Mouse (Mus musculus): ENCODE data around the gene Adamtsl2. TPM values are rescaled to one million over a fixed set of nuclear protein-coding genes. Genes with fewer than 3 reads are reported as not detected.

Adamtsl2 gene
- polyA plus RNA-seq, 1 experiment from 2014 or later = 3.8 TPM

- WGBS = 45% methylated on average over 1 of the region's 1 CpGs
- H3K9ac ChIP-seq = no peak overlapping the region
- H3K9me3 ChIP-seq (replicated peaks) = no peaks in the 10 kb centered on the region
- ATAC-seq (ENCODE audit: insufficient number of reproducible peaks, low FRiP score, low TSS enrichment, low read depth) = no peak
- no peaks in the 10 kb centered on the region for H3K27me3 ChIP-seq
- no peak overlapping the region for H3K4me3 ChIP-seq (replicated peaks)
- H3K4me2 ChIP-seq (replicated peaks) = no peak overlapping the region
- H3K27ac ChIP-seq (replicated peaks) = no peak overlapping the region
- no peaks in the 10 kb centered on the region for H3K36me3 ChIP-seq
- peaks cover 22% of the 10 kb centered on the region for H3K4me1 ChIP-seq
Observed at GRCm38 (mm10) chr2:27089238-27089637, 10.1 kb downstream of the Adamtsl2 start.

GRCm38 (mm10) chr2:27095178-27095577, 16.0 kb downstream of the Adamtsl2 start:
- no peak overlapping the region for H3K27ac ChIP-seq (replicated peaks)
- no peak overlapping the region for H3K9ac ChIP-seq
- ATAC-seq (ENCODE audit: insufficient number of reproducible peaks, low FRiP score, low TSS enrichment, low read depth) = no peak
- no peaks in the 10 kb centered on the region for H3K27me3 ChIP-seq
- H3K9me3 ChIP-seq (replicated peaks) = no peaks in the 10 kb centered on the region
- peaks cover 25% of the 10 kb centered on the region for H3K4me1 ChIP-seq
- no peak overlapping the region for H3K4me2 ChIP-seq (replicated peaks)
- H3K36me3 ChIP-seq = no peaks in the 10 kb centered on the region
- H3K4me3 ChIP-seq (replicated peaks) = no peak overlapping the region
- 85% methylated on average over 7 of the region's 7 CpGs for WGBS

GRCm38 (mm10) chr2:27096341-27096981, 17.3 kb downstream of the Adamtsl2 start:
- no peak for ATAC-seq (ENCODE audit: insufficient number of reproducible peaks, low FRiP score, low TSS enrichment, low read depth)
- no peaks in the 10 kb centered on the region for H3K9me3 ChIP-seq (replicated peaks)
- H3K27ac ChIP-seq (replicated peaks) = peak overlapping the region; percentile 60; the same call in 1 of the 2 replicates

GRCm38 (mm10) chr2:27097241-27097656, 18.1 kb downstream of the Adamtsl2 start:
- Histone ChIP-seq H3K4me2 (replicated peaks) (no peak overlapping the region), H3K9me3 (replicated peaks) (no peaks in the 10 kb centered on the region), H3K36me3 (no peaks in the 10 kb centered on the region), H3K9ac (no peak overlapping the region), H3K4me1 (peaks cover 25% of the 10 kb centered on the region), H3K4me3 (replicated peaks) (no peak overlapping the region), H3K27ac (replicated peaks) (0 out of 2 replicates have a peak overlapping the region, but pooled peaks have one; percentile 60), H3K27me3 (no peaks in the 10 kb centered on the region)
- 54% methylated on average over 6 of the region's 6 CpGs for WGBS
- no peak for ATAC-seq (ENCODE audit: insufficient number of reproducible peaks, low FRiP score, low TSS enrichment, low read depth)

More at GRCm38 (mm10) chr2:27096341-27096981, 17.3 kb downstream of the Adamtsl2 start:
- Histone ChIP-seq H3K4me1 (peaks cover 25% of the 10 kb centered on the region), H3K4me3 (replicated peaks) (no peak overlapping the region), H3K27me3 (no peaks in the 10 kb centered on the region), H3K9ac (no peak overlapping the region), H3K4me2 (replicated peaks) (no peak overlapping the region), H3K36me3 (no peaks in the 10 kb centered on the region)
- 40% methylated on average over 13 of the region's 13 CpGs for WGBS

GRCm38 (mm10) chr2:27097776-27098175, 18.6 kb downstream of the Adamtsl2 start:
- WGBS = 22% methylated on average over 6 of the region's 6 CpGs
- H3K9ac ChIP-seq = no peak overlapping the region
- H3K9me3 ChIP-seq (replicated peaks) = no peaks in the 10 kb centered on the region
- 0 out of 2 replicates have a peak, but pooled peaks have one; percentile 44 for ATAC-seq (ENCODE audit: insufficient number of reproducible peaks, low FRiP score, low TSS enrichment, low read depth)
- 0 out of 2 replicates have a peak overlapping the region, but pooled peaks have one; percentile 44 for H3K27ac ChIP-seq (replicated peaks)
- peaks cover 25% of the 10 kb centered on the region for H3K4me1 ChIP-seq
- no peak overlapping the region for H3K4me2 ChIP-seq (replicated peaks)
- no peaks in the 10 kb centered on the region for H3K27me3 ChIP-seq
- H3K4me3 ChIP-seq (replicated peaks) = no peak overlapping the region
- H3K36me3 ChIP-seq = no peaks in the 10 kb centered on the region

GRCm38 (mm10) chr2:27103554-27103953, 24.4 kb downstream of the Adamtsl2 start:
- 61% methylated on average over 7 of the region's 7 CpGs for WGBS
- H3K9me3 ChIP-seq (replicated peaks) = no peaks in the 10 kb centered on the region
- no peak overlapping the region for H3K4me3 ChIP-seq (replicated peaks)
- H3K9ac ChIP-seq = no peak overlapping the region
- no peak overlapping the region for H3K27ac ChIP-seq (replicated peaks)
- H3K4me1 ChIP-seq = peaks cover 13% of the 10 kb centered on the region; the same call in 1 of the 2 replicates
- no peak for ATAC-seq (ENCODE audit: insufficient number of reproducible peaks, low FRiP score, low TSS enrichment, low read depth)
- H3K36me3 ChIP-seq = no peaks in the 10 kb centered on the region
- no peak overlapping the region for H3K4me2 ChIP-seq (replicated peaks)
- peaks cover 4% of the 10 kb centered on the region; the same call in 1 of the 2 replicates for H3K27me3 ChIP-seq

- H3K4me3 ChIP-seq (replicated peaks) = no peak overlapping the region
- peaks cover 13% of the 10 kb centered on the region; the same call in 1 of the 2 replicates for H3K4me1 ChIP-seq
- no peak for ATAC-seq (ENCODE audit: insufficient number of reproducible peaks, low FRiP score, low TSS enrichment, low read depth)
- H3K9me3 ChIP-seq (replicated peaks) = no peaks in the 10 kb centered on the region
- peaks cover 4% of the 10 kb centered on the region; the same call in 1 of the 2 replicates for H3K27me3 ChIP-seq
- WGBS = 31% methylated on average over 3 of the region's 3 CpGs
- no peak overlapping the region for H3K4me2 ChIP-seq (replicated peaks)
- H3K9ac ChIP-seq = no peak overlapping the region
- H3K36me3 ChIP-seq = no peaks in the 10 kb centered on the region
- H3K27ac ChIP-seq (replicated peaks) = no peak overlapping the region
Observed at GRCm38 (mm10) chr2:27106816-27107215, 27.6 kb downstream of the Adamtsl2 start.

GRCm38 (mm10) chr2:27108144-27108543, 29.0 kb downstream of the Adamtsl2 start:
- Histone ChIP-seq H3K4me2 (replicated peaks) (no peak overlapping the region), H3K9me3 (replicated peaks) (no peaks in the 10 kb centered on the region), H3K9ac (no peak overlapping the region), H3K36me3 (no peaks in the 10 kb centered on the region), H3K4me3 (replicated peaks) (no peak overlapping the region), H3K27ac (replicated peaks) (no peak overlapping the region), H3K27me3 (peaks cover 4% of the 10 kb centered on the region; the same call in 1 of the 2 replicates), H3K4me1 (peaks cover 13% of the 10 kb centered on the region; the same call in 1 of the 2 replicates)
- 75% methylated on average over 2 of the region's 2 CpGs for WGBS
- ATAC-seq (ENCODE audit: insufficient number of reproducible peaks, low FRiP score, low TSS enrichment, low read depth) = no peak

- Histone ChIP-seq H3K4me3 (replicated peaks) (no peak overlapping the region), H3K9ac (no peak overlapping the region), H3K4me1 (peaks cover 13% of the 10 kb centered on the region; the same call in 1 of the 2 replicates), H3K36me3 (no peaks in the 10 kb centered on the region), H3K27ac (replicated peaks) (no peak overlapping the region), H3K9me3 (replicated peaks) (no peaks in the 10 kb centered on the region), H3K27me3 (peaks cover 4% of the 10 kb centered on the region; the same call in 1 of the 2 replicates), H3K4me2 (replicated peaks) (no peak overlapping the region)
- no peak for ATAC-seq (ENCODE audit: insufficient number of reproducible peaks, low FRiP score, low TSS enrichment, low read depth)
- WGBS = 78% methylated on average over 5 of the region's 5 CpGs
Observed at GRCm38 (mm10) chr2:27109052-27109451, 29.9 kb downstream of the Adamtsl2 start.

GRCm38 (mm10) chr2:27112585-27112984, 33.4 kb downstream of the Adamtsl2 start:
- Histone ChIP-seq H3K27ac (replicated peaks) (no peak overlapping the region), H3K4me1 (no peaks in the 10 kb centered on the region), H3K4me2 (replicated peaks) (no peak overlapping the region), H3K9me3 (replicated peaks) (no peaks in the 10 kb centered on the region), H3K9ac (no peak overlapping the region), H3K4me3 (replicated peaks) (no peak overlapping the region), H3K27me3 (peaks cover 4% of the 10 kb centered on the region; the same call in 1 of the 2 replicates), H3K36me3 (no peaks in the 10 kb centered on the region)
- 82% methylated on average over 20 of the region's 20 CpGs for WGBS
- ATAC-seq (ENCODE audit: insufficient number of reproducible peaks, low FRiP score, low TSS enrichment, low read depth) = peak; percentile 37; the same call in 1 of the 2 replicates

GRCm38 (mm10) chr2:27114169-27114568, 35.0 kb downstream of the Adamtsl2 start:
- WGBS = 83% methylated on average over 10 of the region's 10 CpGs
- H3K27ac ChIP-seq (replicated peaks) = no peak overlapping the region
- H3K4me3 ChIP-seq (replicated peaks) = no peak overlapping the region
- H3K9ac ChIP-seq = no peak overlapping the region
- no peak for ATAC-seq (ENCODE audit: insufficient number of reproducible peaks, low FRiP score, low TSS enrichment, low read depth)
- no peaks in the 10 kb centered on the region for H3K36me3 ChIP-seq
- H3K4me1 ChIP-seq = peaks cover 1% of the 10 kb centered on the region; the same call in 1 of the 2 replicates
- H3K4me2 ChIP-seq (replicated peaks) = no peak overlapping the region
- no peaks in the 10 kb centered on the region for H3K27me3 ChIP-seq
- no peaks in the 10 kb centered on the region for H3K9me3 ChIP-seq (replicated peaks)
